Mouse (Mus musculus) regulatory T cell (primary cell): ENCODE results near the gene Tmem200b.

Experiments used
- in situ Hi-C: fragments of 300-600 bp; cut with MboI, MseI; formaldehyde crosslinking; loops from one replicate; pipeline ENCODE4 v1.15.1; 2025; ENCODE audit warnings: high pct_unique_total_duplicates

Tmem200b gene

DNA sequence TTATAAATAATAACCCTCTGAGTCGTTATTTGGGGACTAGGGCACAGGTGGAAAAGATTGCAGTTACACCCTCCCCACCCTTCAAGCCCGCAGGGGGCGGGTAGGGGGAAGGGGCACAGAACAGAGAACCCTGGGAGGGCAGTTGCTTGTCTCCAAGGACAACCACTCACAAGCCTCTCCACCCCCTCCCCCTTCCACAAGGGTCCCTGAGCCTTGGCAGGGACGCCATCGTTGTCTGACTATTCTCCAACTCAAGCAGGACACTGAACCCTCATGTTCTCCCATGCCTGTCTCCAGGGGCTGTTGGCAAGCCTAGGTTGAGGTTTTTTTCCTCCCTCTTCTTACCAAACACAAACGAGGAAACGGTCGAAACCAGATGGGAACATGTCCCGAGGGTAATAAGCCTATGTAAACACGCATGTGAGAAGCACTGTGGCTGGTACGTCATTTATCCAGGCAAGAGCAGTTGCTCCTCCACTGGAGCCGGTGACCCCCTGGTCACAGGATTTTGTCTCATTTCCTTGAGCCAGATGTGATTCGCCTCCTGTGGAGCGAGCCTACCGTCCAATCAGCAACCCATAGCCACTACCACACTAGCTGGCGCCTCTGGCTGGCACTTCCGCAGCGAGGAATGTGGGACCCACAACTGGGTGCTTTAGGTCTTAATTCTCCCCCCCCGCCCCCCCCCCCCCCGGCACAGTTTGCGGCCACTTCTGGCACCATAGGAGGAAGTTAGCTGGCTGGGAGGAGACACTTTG is 11.2 kb upstream of the Tmem200b start:
- in situ Hi-C loops: no loop called here

- in situ Hi-C loops: no loop called here
Observed at GRCm38 (mm10) chr4:131911521-131911920, 10.1 kb upstream of the Tmem200b start.

GRCm38 (mm10) chr4:131913526-131913925 is 8.0 kb upstream of the Tmem200b start:
- in situ Hi-C loops: no loop called here

GRCm38 (mm10) chr4:131914046-131914643 is 7.4 kb upstream of the Tmem200b start:
- in situ Hi-C loops: no loop called here

GRCm38 (mm10) chr4:131914891-131915469 is 6.6 kb upstream of the Tmem200b start:
- in situ Hi-C loops: no loop called here

DNA sequence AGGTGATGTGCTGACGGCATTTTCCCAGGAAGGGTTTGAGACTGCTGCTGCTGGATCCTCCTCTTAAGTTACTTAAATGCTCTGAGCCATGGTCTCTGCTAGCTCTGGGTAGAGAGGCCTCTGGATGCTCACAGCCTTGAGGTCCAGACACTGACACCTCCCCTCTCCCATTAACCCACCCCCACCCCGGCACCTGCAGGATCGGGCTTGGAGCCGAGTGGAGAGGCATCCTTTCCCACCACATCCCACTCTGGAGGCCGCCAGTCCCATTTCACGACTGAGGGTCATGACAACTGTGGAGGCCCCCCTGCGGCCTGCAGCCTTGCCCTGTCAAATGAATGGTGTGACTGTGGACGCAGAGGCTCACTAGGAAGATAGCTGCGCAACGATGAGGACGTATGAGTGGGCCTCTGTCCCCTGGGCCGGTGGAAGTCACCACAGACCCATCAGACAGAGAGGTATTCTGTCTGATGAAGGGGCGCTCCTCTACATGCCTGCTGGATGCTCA is 5.7 kb upstream of the Tmem200b start:
- in situ Hi-C loops: no loop called here

- in situ Hi-C loops: no loop called here
Observed at GRCm38 (mm10) chr4:131916425-131916824, 5.1 kb upstream of the Tmem200b start.

- in situ Hi-C loops: no loop called here
Observed at GRCm38 (mm10) chr4:131917010-131917555, 4.5 kb upstream of the Tmem200b start.

DNA sequence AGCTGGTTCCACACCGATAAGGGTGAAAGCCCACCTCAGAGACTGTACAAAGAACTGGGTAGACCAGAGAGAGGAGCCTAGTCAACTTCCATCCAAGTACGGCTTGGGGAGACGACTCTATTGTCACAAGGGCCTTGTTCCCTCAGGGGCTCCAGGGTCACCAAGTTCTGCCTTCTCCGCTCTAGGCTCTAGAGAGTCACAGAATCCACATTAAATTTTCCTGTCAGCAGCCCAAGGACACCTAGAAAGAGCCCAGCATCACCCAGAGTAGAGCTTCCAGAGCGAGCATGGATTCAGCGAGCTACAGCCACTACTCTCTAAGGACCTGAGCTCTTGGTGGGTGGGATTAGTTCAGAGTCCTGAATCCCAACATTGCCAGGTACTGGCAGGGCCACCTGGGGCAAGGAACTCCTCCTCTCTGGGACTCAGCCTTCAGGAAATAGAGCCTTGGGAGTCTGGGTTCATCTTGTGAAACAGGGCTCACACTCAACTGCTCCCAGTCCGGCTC is 3.5 kb upstream of the Tmem200b start:
- in situ Hi-C loops: no loop called here

DNA sequence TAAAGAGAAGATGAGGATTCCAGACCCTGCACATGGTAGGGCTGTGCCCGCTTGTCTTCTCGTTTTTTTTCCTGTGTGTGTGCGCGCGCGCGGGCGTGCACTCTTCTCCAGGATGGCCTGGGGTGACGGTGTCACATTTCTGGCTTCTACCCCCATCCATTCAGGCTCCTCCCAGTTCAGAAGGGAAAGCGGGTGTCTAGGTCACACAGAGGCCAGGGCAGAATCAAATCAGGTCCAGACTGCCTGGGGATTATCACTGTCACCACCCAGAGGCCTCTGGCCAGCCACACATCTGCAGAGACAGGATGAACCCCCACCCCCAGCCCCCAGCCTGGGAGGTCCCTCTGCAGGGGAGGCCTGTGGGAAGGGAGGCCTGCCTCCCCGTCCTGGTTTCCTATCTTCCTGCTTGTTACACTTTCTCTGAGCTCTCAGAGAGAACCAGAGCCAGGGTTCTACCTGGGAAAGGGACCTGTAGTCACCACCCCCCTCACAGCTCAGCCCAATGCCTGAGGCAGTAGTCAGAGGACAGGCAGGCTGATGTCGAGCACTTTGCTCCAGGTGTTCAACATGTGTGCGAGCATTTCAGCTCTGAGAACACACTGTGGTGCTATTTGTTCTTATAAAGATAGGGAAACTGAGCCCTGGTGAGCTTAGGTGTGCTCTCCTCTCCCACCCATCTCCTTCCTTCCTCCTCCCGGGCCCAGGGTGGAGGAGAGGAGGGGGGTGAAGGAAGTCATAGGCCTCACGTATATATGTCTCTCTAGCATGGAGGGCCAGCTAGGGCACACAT is 2.7 kb upstream of the Tmem200b start:
- in situ Hi-C loops: no loop called here

DNA sequence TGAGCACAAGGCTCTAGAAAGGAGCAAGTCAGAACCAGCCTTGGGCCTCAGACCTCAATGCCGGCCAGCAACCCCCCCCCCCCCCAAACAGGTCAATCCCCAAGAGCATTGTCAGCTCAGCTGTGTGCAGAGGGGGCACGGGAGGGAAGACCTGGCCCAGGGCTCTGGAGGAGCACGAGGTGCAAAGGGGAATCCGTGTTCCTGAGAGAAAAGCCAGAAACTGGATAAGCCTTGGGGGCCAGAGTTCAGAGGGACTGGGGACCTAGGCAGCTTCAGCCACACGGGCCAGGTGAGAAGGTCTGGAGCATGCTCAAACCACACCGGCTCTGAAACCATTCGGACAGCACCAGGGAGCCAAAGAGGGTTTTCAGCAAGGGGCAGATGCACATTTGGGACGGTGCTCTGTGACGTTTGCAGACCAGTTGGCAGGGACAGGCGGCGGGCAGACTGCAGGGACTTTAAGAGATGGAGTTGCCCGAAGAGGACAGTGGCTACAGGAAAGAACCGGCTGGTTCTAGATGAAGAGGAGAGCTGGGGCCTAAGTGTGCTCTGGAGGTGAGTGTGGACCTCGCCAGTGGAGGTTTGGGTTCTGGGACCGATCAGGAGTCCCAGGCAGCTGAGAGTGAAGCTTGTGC is 1.9 kb upstream of the Tmem200b start:
- in situ Hi-C loops: no loop called here

- in situ Hi-C loops: no loop called here
Observed at GRCm38 (mm10) chr4:131920141-131920594, 1.4 kb upstream of the Tmem200b start.

DNA sequence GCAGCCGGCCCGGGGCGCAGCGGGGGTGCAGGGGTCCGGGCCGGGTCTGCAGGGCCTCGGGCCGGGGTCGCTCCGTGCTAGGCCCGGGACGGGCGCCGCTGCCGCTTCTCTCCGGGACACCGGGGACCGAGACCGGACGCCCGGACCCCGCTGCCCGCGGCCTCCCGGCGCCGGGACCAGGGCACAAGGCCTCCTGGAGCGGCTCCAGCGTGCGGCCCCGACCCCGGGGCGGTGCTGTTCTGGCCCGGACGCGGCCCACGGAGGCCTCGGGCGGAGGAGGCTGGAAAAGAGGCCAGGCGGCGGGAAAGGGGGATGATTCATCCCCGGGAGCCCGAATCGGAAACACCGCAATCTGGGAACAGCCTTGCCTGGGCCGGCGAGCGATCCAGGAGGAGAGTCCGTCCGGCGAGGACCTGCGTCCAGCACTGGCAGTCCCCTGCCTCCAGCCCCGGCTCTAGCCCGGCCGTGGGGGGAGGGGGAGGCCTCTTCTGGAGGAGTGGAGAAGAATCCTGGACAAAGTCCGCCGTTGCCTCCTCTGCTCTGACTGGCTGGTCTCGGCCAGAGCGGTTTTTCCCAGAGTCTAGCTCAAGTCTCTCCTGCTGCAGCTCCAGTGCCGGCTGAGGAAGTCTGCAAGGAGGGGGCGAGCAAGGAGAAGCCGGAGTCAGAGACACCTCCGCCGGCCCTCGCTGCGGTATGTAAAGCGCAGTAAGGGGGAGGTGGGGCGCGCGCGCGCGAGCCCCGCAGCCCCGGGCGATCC is 798 bp upstream of the Tmem200b start:
- in situ Hi-C loops: no loop called here

- in situ Hi-C loops: no loop called here
Observed at GRCm38 (mm10) chr4:131922404-131922803, 833 bp downstream of the Tmem200b start.

DNA sequence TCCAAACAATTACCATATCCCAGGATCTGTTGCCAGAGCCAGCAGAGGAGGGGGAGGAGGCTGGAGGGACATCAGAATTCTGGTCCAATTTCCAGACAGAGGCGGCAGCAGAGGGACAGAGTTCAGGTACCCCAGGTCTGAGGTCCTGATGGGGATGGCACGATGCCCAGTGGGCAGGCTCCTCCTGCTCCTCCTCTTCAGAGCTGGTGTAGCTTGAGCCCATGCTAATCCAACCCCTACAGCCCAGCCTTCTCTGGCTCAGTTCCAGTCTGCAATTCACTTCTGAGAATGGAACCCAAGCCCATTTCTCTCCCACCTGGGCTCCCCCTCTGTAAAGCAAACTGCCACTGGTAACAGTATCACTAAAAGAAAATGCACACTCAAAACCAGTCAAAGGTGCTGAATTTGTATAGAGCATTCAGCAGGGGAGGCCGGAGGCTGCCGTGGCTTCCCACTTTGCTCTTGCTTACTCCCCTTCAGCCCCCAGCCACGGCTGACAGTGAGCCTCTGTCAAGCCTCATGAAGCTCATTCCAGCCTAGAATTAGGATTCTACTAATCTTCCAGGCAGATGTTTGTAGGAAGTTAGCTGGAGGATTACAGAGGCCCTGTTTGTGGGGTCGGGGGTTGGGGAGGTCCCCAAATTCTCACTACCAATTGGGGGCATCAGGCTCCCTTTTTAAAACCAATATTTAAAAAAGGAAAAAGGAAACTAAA is 2.7 kb downstream of the Tmem200b start:
- in situ Hi-C loops: no loop called here

GRCm38 (mm10) chr4:131929146-131929545 is 7.6 kb downstream of the Tmem200b start:
- in situ Hi-C loops: no loop called here

DNA sequence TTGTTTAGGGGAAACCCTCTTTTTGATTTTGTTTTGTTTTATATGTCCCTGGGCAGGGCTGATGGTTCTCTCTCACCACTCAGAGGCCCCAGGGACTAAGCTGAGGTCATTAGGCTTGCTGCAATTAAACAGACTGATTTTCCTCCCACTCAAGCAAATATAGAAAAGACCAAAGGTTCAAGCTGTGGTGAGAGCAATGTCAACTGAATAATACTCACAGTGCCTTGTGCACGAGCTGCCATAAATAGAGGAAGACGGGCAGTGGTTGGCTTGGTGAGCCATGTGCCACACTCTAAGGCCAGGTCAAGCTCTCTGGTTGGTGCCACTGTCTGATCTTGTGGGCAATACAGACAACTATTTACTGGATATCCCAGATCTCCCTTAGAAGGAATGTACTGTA is 17.9 kb downstream of the Tmem200b start:
- in situ Hi-C loops: no loop called here

GRCm38 (mm10) chr4:131940846-131941245 is 19.3 kb downstream of the Tmem200b start:
- in situ Hi-C loops: no loop called here

GRCm38 (mm10) chr4:131947848-131948247 is 26.3 kb downstream of the Tmem200b start:
- in situ Hi-C loops: no loop called here
